17 mouse cellular contexts compared by ENCODE assay signal in genomic region chr10:69271436-69271835, GRCm38 (mm10). TPM values are rescaled to one million over a fixed set of nuclear protein-coding genes. Genes with fewer than 3 reads are reported as not detected.
DNase-seq lines count a peak whose midpoint lies in the region; ATAC-seq lines count a peak whose summit lies in the region.
"Had no signal": no experiment of that assay in that cellular context is flagged by ENCODE, and none has a peak within 500 bp of the region (broad histone marks: within the 10 kb centered on the region; RNA-seq: fewer than 3 reads in every experiment).

No protein-coding gene starts in this region.

- intact Hi-C loops in heart, postnatal 36 days (cut with DNase I): no loop called here

- no peaks in the 10 kb centered on the region for H3K27me3 ChIP-seq in heart, embryonic 10.5 days (ENCODE audit: insufficient read depth, poor library complexity, severe bottlenecking)
- H3K27me3 ChIP-seq in neural tube, embryonic 14.5 days (ENCODE audit: control insufficient read depth, insufficient read depth, low read length): no peaks in the 10 kb centered on the region
- H3K27me3 ChIP-seq in heart, embryonic 16.5 days (ENCODE audit: control insufficient read depth, insufficient read depth, low read length): no peaks in the 10 kb centered on the region
- H3K27me3 ChIP-seq: limb, embryonic 12.5 days had no signal

- H3K36me3 ChIP-seq in heart, embryonic 10.5 days: peaks cover 38% of the 10 kb centered on the region
- peaks cover 6% of the 10 kb centered on the region; the same call in 1 of the 2 replicates for H3K36me3 ChIP-seq in neural tube, embryonic 14.5 days (ENCODE audit: control insufficient read depth, insufficient read depth, low read length)
- H3K36me3 ChIP-seq in heart, embryonic 16.5 days (ENCODE audit: control insufficient read depth, insufficient read depth): peaks cover 30% of the 10 kb centered on the region

- DNase-seq in heart, embryonic 10.5 days (ENCODE audit: low spot score): no peak
- no peak for DNase-seq in heart, postnatal 36 days
- no peak for DNase-seq in neural tube, embryonic 10.5 days (ENCODE audit: extremely low spot score, low spot score)
- peak; percentile 61 for DNase-seq in yolk sac, embryonic 10.5 days (ENCODE audit: low spot score)
- no peak for DNase-seq in layer of hippocampus, adult 9-10 months (ENCODE audit: low spot score)
- DNase-seq in gastrocnemius, postnatal 4 days (ENCODE audit: low spot score in 2 of 2): no peak
- DNase-seq: B cell, adult 2 months; cerebellum, adult 2 months; kidney, postnatal 10 days; lung, embryonic 14.5 days; right cerebral cortex, postnatal 4 days; thymus, postnatal 4 days had no signal

- H3K9me3 ChIP-seq in heart, embryonic 10.5 days: no peaks in the 10 kb centered on the region
- H3K9me3 ChIP-seq in neural tube, embryonic 14.5 days (ENCODE audit: control insufficient read depth, low read length): no peaks in the 10 kb centered on the region
- no peaks in the 10 kb centered on the region for H3K9me3 ChIP-seq in heart, embryonic 16.5 days (replicated peaks; ENCODE audit: control insufficient read depth, low read length)
- H3K9me3 ChIP-seq: limb, embryonic 12.5 days had no signal

- no peak overlapping the region for H3K4me3 ChIP-seq in heart, embryonic 10.5 days
- H3K4me3 ChIP-seq in neural tube, embryonic 14.5 days (ENCODE audit: low read depth, low read length): no peak overlapping the region
- no peak overlapping the region for H3K4me3 ChIP-seq in heart, embryonic 16.5 days (ENCODE audit: low read length)
- H3K4me3 ChIP-seq: forebrain, embryonic 10.5 days; limb, embryonic 12.5 days had no signal

- H3K4me1 ChIP-seq in heart, embryonic 10.5 days: peaks cover 47% of the 10 kb centered on the region
- no peaks in the 10 kb centered on the region for H3K4me1 ChIP-seq in neural tube, embryonic 14.5 days (ENCODE audit: control insufficient read depth, insufficient read depth, low read length)
- H3K4me1 ChIP-seq in heart, embryonic 16.5 days (ENCODE audit: control insufficient read depth, insufficient read depth, low read length): peaks cover 39% of the 10 kb centered on the region
- H3K4me1 ChIP-seq: limb, embryonic 12.5 days had no signal

- H3K9ac ChIP-seq in neural tube, embryonic 14.5 days (replicated peaks; ENCODE audit: low read depth, low read length): no peak overlapping the region
- H3K9ac ChIP-seq in heart, embryonic 16.5 days (ENCODE audit: low read length): peak overlapping the region; percentile 9; the same call in 1 of the 2 replicates
- H3K9ac ChIP-seq: limb, embryonic 12.5 days; lung, embryonic 14.5 days had no signal

- H3K4me2 ChIP-seq in neural tube, embryonic 14.5 days (ENCODE audit: low read depth, low read length): no peak overlapping the region
- no peak overlapping the region for H3K4me2 ChIP-seq in heart, embryonic 16.5 days (ENCODE audit: low read depth, low read length)
- H3K4me2 ChIP-seq: limb, embryonic 12.5 days; lung, embryonic 14.5 days had no signal

- H3K27ac ChIP-seq in heart, embryonic 10.5 days: peak overlapping the region; percentile 79
- H3K27ac ChIP-seq in neural tube, embryonic 14.5 days (ENCODE audit: low read depth, low read length): no peak overlapping the region
- H3K27ac ChIP-seq in heart, embryonic 16.5 days (ENCODE audit: low read length): peak overlapping the region; percentile 72
- H3K27ac ChIP-seq: forebrain, embryonic 10.5 days; limb, embryonic 12.5 days had no signal

- peak; percentile 54; the same call in 1 of the 2 replicates for ATAC-seq in neural tube, embryonic 14.5 days (ENCODE audit: low read depth)
- ATAC-seq in heart, embryonic 16.5 days (replicated peaks; ENCODE audit: extremely low read depth, insufficient read depth, low FRiP score): no peak
- ATAC-seq: intestine, embryonic 16.5 days had no signal

- 54% methylated on average over 10 of the region's 10 CpGs for WGBS in heart, embryonic 10.5 days
- 51% methylated on average over 10 of the region's 10 CpGs for WGBS in neural tube, embryonic 14.5 days
- 49% methylated on average over 10 of the region's 10 CpGs for WGBS in heart, embryonic 16.5 days

RNA-seq across cellular contexts. Expression of gene A930033H14Rik, which starts 58.5 kb away (rescaled TPM):
- polyA plus RNA-seq in heart, embryonic 10.5 days (2016; fragmentation: Nextera tagmentation; extraction: Ambion mirVana): 1.7 and 1.9 TPM in 2 replicates
- 1 to 10 TPM; 1.1 to 3.2 TPM for total RNA-seq in heart, postnatal 36 days (2021)
- polyA plus RNA-seq in neural tube, embryonic 14.5 days (2014; fragmentation: Nextera tagmentation; extraction: Ambion mirVana): 1.5 and 1.8 TPM in 2 replicates
- polyA plus RNA-seq in heart, embryonic 16.5 days (2015; fragmentation: Nextera tagmentation; extraction: Ambion mirVana): 1.4 and 1.9 TPM in 2 replicates
- total RNA-seq in gastrocnemius, postnatal 4 days (2021): 1 to 10 TPM; 6.2 to 8.3 TPM
